Mouse (Mus musculus): ENCODE results near the gene Gm19402. TPM values are rescaled to one million over a fixed set of nuclear protein-coding genes. Genes with fewer than 3 reads are reported as not detected.
"Not testable (repeated sequence)": the region's sequence is repeated elsewhere in the genome, so short reads cannot be mapped to it uniquely, and the experiment has no call there.

The Gm19402 gene
- not detected for total RNA-seq (2021)
- long read RNA-seq, experiment 1, result 0 reads
- long read RNA-seq, experiment 2, result 0 reads

DNA sequence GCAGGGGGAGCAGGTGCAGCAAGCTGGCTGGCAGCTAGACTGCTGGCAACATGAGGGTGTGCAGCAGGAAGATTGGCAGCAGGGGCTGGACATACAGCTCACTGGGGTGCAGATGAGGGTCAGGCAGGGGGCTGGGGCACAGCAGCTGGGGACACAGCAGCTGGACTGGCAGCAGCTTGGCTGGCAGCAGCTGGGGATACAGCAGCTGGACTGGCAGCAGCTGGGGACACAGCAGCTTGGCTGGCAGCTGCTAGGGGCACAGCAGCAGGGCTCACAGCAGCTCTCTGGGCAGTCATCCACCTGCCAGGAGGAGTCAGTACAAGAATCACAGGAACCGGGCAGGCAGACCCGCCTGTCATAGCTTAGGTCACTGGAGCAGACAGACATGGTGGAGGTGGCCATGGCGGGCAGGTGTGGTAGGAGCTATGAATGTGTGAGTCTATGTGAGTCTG, at the start of gene Gm19402:
Gene Gm19402, minus strand, starts transcription at position 402 of the 452 bp plus-strand sequence.
- intact Hi-C loops (cut with DNase I); DNase-seq (ENCODE audit: extremely low spot score in 1 of 2, low spot score in 2 of 2); H3K27ac ChIP-seq; H3K4me3 ChIP-seq: not testable (repeated sequence)

DNA sequence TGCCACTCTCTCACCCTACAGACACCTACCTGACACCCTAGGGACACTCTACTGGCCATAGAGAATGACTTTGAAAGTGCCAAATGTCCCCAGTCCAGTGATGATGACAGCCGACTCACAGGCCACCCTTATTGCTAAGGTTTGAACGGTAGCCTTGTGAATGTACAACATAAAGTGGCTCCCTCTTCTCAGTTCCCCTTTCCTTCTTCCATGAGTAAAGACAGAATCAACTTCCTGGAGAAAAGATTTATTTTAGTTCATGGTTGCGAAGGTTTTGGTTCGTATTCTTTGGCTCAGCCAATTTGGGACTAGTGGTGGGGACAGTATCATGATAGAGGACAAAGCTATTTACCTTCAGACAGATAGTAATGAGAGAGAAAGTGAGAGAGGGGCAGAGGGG, 48.4 kb upstream of the Gm19402 start:
- intact Hi-C loops (cut with DNase I), result no loop called here
- TF ChIP-seq CTCF (IDR thresholded peaks at IDR 0.05), result no peak

DNA sequence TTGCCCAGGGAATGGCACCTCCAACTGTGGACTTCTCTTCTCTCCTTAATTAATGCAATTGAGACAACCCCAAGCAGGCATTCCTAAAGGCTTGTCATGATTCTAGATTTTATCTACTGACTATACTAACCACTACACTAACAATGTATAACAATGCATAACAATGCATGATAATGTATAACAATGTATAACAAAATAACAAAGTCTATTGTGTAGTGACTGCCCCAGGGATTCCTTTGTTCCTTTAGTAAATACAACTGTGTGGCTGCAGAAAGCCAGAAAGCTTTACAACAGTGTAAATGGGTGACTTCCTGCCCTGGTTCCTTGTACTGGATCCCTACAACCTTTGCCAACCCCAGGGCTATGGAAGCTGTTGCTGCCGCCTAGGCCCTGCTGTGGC, 45.4 kb upstream of the Gm19402 start:
- TF ChIP-seq CTCF (IDR thresholded peaks at IDR 0.05), result no peak
- no peak for DNase-seq (ENCODE audit: extremely low spot score in 1 of 2, low spot score in 2 of 2)
- intact Hi-C loops (cut with DNase I), result no loop called here
- no peak overlapping the region for H3K4me3 ChIP-seq
- H3K27ac ChIP-seq, result no peak overlapping the region

More for the DNA sequence above, 48.4 kb upstream of the Gm19402 start:
- Histone ChIP-seq H3K4me3 (no peak overlapping the region), H3K27ac (no peak overlapping the region)
- DNase-seq (ENCODE audit: extremely low spot score in 1 of 2, low spot score in 2 of 2), result no peak

DNA sequence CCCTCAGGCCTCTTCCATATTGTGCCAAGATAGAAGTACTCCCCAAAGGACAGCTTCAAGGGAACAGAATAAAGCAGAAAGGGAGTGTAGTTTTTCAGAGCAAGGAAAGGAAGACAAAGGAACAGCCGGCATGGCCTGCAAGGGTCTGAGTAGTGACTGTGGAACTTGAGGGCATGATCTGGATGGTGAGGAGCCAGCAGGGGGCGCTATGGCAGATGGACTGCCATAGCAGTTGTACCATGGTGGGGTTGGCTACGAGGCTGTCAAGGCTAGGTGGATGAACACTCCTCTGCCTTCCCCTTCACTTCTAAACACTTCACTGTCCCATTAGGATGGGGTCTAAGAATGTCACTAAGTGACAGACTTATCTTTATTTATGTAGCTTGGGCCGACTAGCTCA, 38.7 kb upstream of the Gm19402 start:
- Histone ChIP-seq H3K27ac (no peak overlapping the region), H3K4me3 (no peak overlapping the region)
- no peak for DNase-seq (ENCODE audit: extremely low spot score in 1 of 2, low spot score in 2 of 2)
- peak; percentile 30 for TF ChIP-seq CTCF (IDR thresholded peaks at IDR 0.05)
- intact Hi-C loops (cut with DNase I), result no loop called here

DNA sequence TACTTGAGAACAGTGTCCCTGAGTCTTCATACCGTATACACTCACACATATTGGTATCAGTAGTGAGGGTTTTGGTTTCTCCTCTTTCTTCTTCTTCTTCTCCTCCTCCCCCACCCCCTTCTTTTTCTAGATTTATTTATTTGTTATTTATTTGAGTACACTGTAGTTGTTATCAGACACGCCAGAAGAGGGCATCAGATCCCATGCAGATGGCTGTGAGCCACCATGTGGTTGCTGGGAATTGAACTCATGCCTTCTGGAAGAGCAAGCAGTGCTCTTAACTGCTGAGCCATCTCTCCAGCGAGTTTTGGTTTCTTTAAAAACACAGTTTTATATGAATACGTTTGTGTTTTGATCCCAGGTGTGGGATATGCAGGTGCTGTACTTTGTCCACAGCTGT, 37.7 kb upstream of the Gm19402 start:
- TF ChIP-seq CTCF (IDR thresholded peaks at IDR 0.05), result peak; percentile 27
- no peak for DNase-seq (ENCODE audit: extremely low spot score in 1 of 2, low spot score in 2 of 2)
- intact Hi-C loops (cut with DNase I), result no loop called here

DNA sequence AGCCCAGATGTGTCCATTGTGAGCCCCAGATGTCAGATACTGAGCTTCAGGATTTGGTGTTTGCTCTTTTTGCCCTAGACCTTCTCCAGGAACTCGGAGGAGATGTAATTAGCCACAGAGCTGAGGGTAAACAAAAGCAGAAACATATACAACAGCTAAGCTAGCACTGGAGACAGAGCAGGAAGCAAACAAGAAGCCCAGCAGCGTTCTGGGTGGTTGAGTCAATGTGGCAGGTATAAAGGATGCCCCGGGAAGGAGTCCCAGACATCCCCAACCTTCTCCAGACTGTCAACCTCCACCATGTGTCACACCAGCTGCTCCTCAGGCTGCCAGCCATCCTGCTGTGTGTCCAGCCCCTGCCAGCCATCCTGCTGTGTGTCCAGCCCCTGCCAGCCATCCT, 35.6 kb upstream of the Gm19402 start, which contains the start of gene Gm10100:
Gene Gm10100, plus strand, starts transcription at position 301 of the 400 bp plus-strand sequence.
- no peak within 1 kb of the TSS for H3K27ac ChIP-seq
- intact Hi-C loops (cut with DNase I), result no loop called here
- TF ChIP-seq CTCF (IDR thresholded peaks at IDR 0.05), result no peak
- no peak within 1 kb of the TSS for H3K4me3 ChIP-seq
- DNase-seq (ENCODE audit: extremely low spot score in 1 of 2, low spot score in 2 of 2), result no peak

More for the DNA sequence above, 37.7 kb upstream of the Gm19402 start:
- Histone ChIP-seq H3K27ac (no peak overlapping the region), H3K4me3 (no peak overlapping the region)

DNA sequence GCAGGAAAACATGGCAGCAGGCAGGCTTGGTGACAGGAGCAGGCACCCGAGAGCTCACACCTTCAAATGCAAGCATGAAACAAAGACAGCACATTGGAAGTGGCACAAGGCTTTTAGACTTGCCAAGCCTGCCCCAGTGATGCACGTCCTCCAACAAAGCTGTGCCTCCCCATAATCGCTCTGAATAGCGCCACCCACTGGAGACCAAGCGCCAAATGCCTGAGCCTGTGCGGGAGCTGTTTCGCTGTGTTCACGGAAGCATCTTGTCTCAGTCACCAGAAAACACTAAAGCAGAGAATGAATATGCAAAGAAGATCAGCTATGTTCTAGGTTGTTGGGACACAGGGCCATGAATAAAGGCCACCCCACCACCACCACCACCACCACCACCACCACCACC, 34.3 kb upstream of the Gm19402 start:
- H3K4me3 ChIP-seq, result no peak overlapping the region
- H3K27ac ChIP-seq, result no peak overlapping the region
- DNase-seq (ENCODE audit: extremely low spot score in 1 of 2, low spot score in 2 of 2), result no peak
- intact Hi-C loops (cut with DNase I), result loop anchor here (5.0 kb wide), 1 partner anchor 152 kb away; no protein-coding TSS in a partner anchor
- no peak; the same call in 1 of the 2 replicates for TF ChIP-seq CTCF (IDR thresholded peaks at IDR 0.05)

DNA sequence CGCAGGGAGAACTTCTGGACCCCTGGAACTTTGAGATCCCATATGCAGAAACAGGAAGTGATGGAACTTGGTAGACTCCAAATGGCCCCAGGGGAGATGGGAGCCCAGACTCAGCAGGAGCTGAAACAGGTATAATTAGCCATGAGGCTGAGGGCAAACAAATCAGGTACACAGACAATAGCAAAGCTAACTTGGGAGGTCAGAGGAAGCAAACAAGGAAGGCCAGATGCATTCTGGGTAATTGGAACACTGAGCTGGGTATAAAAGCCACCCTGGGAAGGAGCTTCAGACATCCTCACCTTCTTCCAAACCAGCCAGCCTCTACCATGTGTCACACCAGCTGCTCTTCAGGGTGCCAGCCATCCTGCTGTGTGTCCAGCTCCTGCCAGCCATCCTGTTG, 29.7 kb upstream of the Gm19402 start, which contains the start of gene Krtap12-1:
Gene Krtap12-1, plus strand, starts transcription at position 301 of the 400 bp plus-strand sequence.
- intact Hi-C loops (cut with DNase I), result loop anchor here (5.0 kb wide), 1 partner anchor 157 kb away; no protein-coding TSS in a partner anchor
- not testable (repeated sequence) for H3K4me3 ChIP-seq; H3K27ac ChIP-seq; DNase-seq (ENCODE audit: extremely low spot score in 1 of 2, low spot score in 2 of 2)

DNA sequence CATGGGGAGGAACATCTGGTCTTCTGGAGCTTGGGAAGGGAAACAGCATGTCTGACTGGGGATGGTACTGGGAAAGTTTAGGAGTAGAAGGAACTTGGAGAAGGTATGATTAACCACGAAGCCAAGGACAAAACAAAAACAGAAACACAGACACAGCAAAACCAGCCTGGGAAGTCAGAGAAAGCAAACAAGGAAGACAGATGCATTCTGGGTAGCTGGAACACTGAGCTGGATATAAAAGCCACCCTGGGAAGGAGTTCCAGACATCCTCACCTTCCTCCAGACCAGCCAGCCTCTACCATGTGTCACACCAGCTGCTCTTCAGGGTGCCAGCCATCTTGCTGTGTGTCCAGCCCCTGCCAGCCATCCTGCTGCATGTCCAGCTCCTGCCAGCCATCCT, 24.9 kb upstream of the Gm19402 start, which contains the start of gene Gm10142:
Gene Gm10142, plus strand, starts transcription at position 301 of the 400 bp plus-strand sequence.
- intact Hi-C loops (cut with DNase I), result no loop called here
- no peak for DNase-seq (ENCODE audit: extremely low spot score in 1 of 2, low spot score in 2 of 2)
- no peak within 1 kb of the TSS for H3K27ac ChIP-seq
- no peak within 1 kb of the TSS for H3K4me3 ChIP-seq
- TF ChIP-seq CTCF (IDR thresholded peaks at IDR 0.05), result no peak

DNA sequence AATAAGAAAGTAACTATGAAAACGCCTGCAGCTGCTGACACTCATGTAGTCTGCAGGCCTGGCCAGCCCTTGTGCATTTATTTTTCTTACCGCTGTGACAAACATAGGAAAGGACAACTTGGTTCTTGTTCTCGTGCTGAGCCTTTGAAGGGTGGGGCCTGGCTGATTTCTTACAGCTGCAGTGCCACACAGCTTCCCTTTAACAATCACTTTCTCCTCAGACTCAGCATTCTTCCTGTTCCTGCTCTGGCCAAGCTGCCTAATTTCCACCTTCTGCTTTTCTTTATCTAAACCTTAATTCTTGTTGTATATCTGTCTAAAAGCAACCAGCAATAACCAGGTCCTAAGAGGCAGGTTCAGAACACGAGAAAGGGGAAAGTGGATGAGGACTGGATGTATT, 23.2 kb upstream of the Gm19402 start:
- no peak overlapping the region for H3K4me3 ChIP-seq
- DNase-seq (ENCODE audit: extremely low spot score in 1 of 2, low spot score in 2 of 2), result no peak
- intact Hi-C loops (cut with DNase I), result no loop called here
- H3K27ac ChIP-seq, result no peak overlapping the region
- no peak for TF ChIP-seq CTCF (IDR thresholded peaks at IDR 0.05)

DNA sequence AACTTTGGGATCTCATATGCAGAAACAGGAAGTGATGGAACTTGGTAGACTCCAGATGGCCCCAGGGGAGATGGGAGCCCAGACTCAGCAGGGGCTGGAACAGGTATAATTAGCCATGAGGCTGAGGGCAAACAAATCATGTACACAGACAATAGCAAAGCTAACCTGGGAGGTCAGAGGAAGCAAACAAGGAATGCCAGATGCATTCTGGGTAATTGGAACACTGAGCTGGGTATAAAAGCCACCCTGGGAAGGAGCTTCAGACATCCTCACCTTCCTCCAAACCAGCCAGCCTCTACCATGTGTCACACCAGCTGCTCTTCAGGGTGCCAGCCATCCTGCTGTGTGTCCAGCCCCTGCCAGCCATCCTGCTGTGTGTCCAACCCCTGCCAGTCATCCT, 20.6 kb upstream of the Gm19402 start, which contains the start of gene Gm10024:
Gene Gm10024, plus strand, starts transcription at position 301 of the 400 bp plus-strand sequence.
- intact Hi-C loops (cut with DNase I); H3K27ac ChIP-seq; H3K4me3 ChIP-seq; DNase-seq (ENCODE audit: extremely low spot score in 1 of 2, low spot score in 2 of 2): not testable (repeated sequence)

DNA sequence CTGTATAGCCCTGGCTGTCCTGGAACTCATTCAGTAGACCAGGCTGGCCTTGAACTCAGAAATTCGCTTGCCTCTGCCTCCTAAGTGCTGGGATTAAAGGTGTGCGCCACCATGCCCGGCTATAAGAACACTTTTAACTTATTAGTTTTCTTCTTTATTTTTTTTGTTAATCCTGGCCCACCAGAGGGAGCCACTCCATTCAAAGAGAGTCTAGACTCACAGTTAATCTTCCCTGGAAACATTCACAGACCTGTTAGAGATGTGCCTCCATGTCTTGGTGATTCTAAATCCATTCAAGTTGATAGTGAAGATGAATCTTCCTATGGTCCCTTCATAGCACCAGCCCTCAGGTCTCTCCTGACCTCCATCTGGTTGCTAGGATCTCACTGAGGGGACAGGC, 19.3 kb upstream of the Gm19402 start:
- Histone ChIP-seq H3K4me3 (no peak overlapping the region), H3K27ac (no peak overlapping the region)
- DNase-seq (ENCODE audit: extremely low spot score in 1 of 2, low spot score in 2 of 2), result no peak
- intact Hi-C loops (cut with DNase I), result no loop called here
- TF ChIP-seq CTCF (IDR thresholded peaks at IDR 0.05), result peak; percentile 38

DNA sequence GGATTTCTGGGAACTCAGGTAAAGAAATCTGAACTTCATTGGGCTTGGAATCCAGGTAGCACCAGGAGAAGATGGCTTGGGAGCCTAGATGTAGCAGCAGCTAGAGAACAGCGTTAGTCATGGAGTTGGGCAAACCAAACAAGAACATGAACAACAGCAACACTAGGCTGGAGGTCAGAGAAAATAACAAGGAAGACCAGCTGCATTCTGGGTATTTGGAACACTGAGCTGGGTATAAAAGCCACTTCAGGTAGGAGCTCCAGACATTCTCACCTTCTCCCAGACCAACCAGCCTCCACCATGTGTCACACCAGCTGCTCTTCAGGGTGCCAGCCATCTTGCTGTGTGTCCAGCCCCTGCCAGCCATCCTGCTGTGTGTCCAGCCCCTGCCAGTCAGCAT, 15.8 kb upstream of the Gm19402 start, which contains the start of gene Gm10272:
Gene Gm10272, plus strand, starts transcription at position 301 of the 400 bp plus-strand sequence.
- no peak for TF ChIP-seq CTCF (IDR thresholded peaks at IDR 0.05)
- intact Hi-C loops (cut with DNase I), result no loop called here
- Histone ChIP-seq H3K4me3 (no peak within 1 kb of the TSS), H3K27ac (no peak within 1 kb of the TSS)
- DNase-seq (ENCODE audit: extremely low spot score in 1 of 2, low spot score in 2 of 2), result no peak
